Mouse (Mus musculus): Measurements from ENCODE around the gene Vegfb.

DNA sequence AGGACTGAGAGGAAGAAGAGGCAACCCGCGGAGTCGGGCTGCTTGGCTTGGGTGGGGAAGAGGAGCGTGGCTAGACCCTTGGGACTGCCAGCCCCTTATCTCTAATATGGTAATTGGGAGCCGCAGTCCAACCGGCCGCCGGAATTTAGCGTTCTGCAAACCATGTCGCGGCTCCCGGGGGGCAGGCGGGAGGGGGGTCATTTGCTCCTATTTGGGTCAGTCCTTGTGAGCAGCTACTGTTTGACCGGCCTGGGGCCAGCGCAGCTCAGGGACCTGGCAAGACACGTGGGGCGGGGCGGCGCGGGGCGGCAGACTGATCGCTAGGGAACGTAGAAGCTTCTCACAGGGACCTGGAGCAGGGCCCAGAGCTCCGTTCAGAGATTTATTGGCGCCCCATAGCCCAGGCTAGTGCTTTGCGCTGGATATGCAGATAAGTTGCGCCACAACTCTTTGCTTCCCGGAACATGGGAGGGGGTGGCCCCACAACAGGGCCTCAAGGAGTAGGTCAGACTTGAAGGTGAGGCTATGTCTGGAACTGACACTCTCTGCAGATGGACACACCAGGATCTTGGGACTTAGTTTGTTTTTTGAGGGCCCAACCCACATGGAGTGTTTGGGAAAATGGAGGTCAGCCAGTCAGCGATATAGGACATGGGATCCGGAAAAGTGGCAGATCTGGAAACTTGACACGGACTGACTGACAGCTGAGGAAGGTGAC lies 35.3 kb downstream of the Vegfb start:
- TF ChIP-seq CTCF (IDR thresholded peaks at IDR 0.05; ENCODE audit: low read depth) (no peak), EP300 (IDR thresholded peaks at IDR 0.05; ENCODE audit: low read depth) (0 out of 2 replicates have a peak, but pooled peaks have one; percentile 4)
